Mouse (Mus musculus) right cerebral cortex, postnatal 14 days (tissue): ENCODE measurements at regions not wholly inside any gene's neighbourhood (a gene's known extent, or its start where the extent isn't known, plus 50 kb on each side); places are given as distances from the start of the nearest gene placed in this dataset.

Source experiments
- DNase-seq: peaks from one replicate; pipeline ENCODE4 v3.0.0; 2022

GRCm38 (mm10) chr2:92544364-92545151 is 54.9 kb upstream of the Chst1 start:
- no peak for DNase-seq

GRCm38 (mm10) chr2:92540841-92541240 is 58.7 kb upstream of the Chst1 start:
- DNase-seq: no peak

- DNase-seq: no peak
These were observed 67.5 kb upstream of the Chst1 start for GRCm38 (mm10) chr2:92531996-92532395.

GRCm38 (mm10) chr2:92530677-92531076 is 68.8 kb upstream of the Chst1 start:
- DNase-seq: no peak

- DNase-seq: no peak
These were observed 69.5 kb upstream of the Slc35c1 start for GRCm38 (mm10) chr2:92529670-92530322.

GRCm38 (mm10) chr2:92529071-92529641 is 68.8 kb upstream of the Slc35c1 start:
- DNase-seq: peak; percentile 82

GRCm38 (mm10) chr2:92528119-92528830 is 67.9 kb upstream of the Slc35c1 start:
- no peak for DNase-seq

GRCm38 (mm10) chr2:92526676-92527395 is 66.5 kb upstream of the Slc35c1 start:
- no peak for DNase-seq

GRCm38 (mm10) chr2:92525628-92526027 is 65.3 kb upstream of the Slc35c1 start:
- no peak for DNase-seq

- DNase-seq: no peak
These were observed 64.8 kb upstream of the Slc35c1 start for GRCm38 (mm10) chr2:92525062-92525623.

- DNase-seq: no peak
These were observed 64.1 kb upstream of the Slc35c1 start for GRCm38 (mm10) chr2:92524346-92524905.

GRCm38 (mm10) chr2:92523321-92523895 is 63.1 kb upstream of the Slc35c1 start:
- no peak for DNase-seq

GRCm38 (mm10) chr2:92521527-92521926 is 61.2 kb upstream of the Slc35c1 start:
- no peak for DNase-seq

- no peak for DNase-seq
These were observed 59.1 kb upstream of the Slc35c1 start for GRCm38 (mm10) chr2:92519396-92519795.

- DNase-seq: no peak
These were observed 58.6 kb upstream of the Slc35c1 start for GRCm38 (mm10) chr2:92518891-92519290.

GRCm38 (mm10) chr2:92514961-92515360 is 54.6 kb upstream of the Slc35c1 start:
- no peak for DNase-seq

GRCm38 (mm10) chr2:92511771-92512744 is 51.7 kb upstream of the Slc35c1 start:
- DNase-seq: no peak
